Mouse (Mus musculus): ENCODE measurements at regions not wholly inside any gene's neighbourhood (a gene's known extent, or its start where the extent isn't known, plus 50 kb on each side); places are given as distances from the start of the nearest gene placed in this dataset.

- CTCF ChIA-PET, result no interaction called here
- POLR2A ChIA-PET, result no interaction called here
These were observed 268.0 kb downstream of the Sec23a start for GRCm38 (mm10) chr12:58743800-58744199.

- ChIA-PET CTCF (no interaction called here), POLR2A (no interaction called here)
These were observed 283.7 kb downstream of the Sec23a start for GRCm38 (mm10) chr12:58728094-58728493.

- POLR2A ChIA-PET, result no interaction called here
These were observed 284.3 kb downstream of the Sec23a start for GRCm38 (mm10) chr12:58727547-58727946.

GRCm38 (mm10) chr12:58717908-58718307 is 293.9 kb downstream of the Sec23a start:
- ChIA-PET POLR2A (no interaction called here), CTCF (no interaction called here)

More at GRCm38 (mm10) chr12:58727547-58727946, 284.3 kb downstream of the Sec23a start:
- CTCF ChIA-PET, result no interaction called here

- ChIA-PET POLR2A (no interaction called here), CTCF (no interaction called here)
These were observed 297.6 kb downstream of the Sec23a start for GRCm38 (mm10) chr12:58714207-58714606.

GRCm38 (mm10) chr12:58695680-58696079 is 316.1 kb downstream of the Sec23a start:
- POLR2A ChIA-PET, result interaction anchor here in 1 of 4 experiments (0.6 kb wide), 1 partner anchor 413 kb away, joined by 3 read pairs; no protein-coding TSS in a partner anchor
- CTCF ChIA-PET, result no interaction called here

- POLR2A ChIA-PET, result no interaction called here
- CTCF ChIA-PET, result no interaction called here
These were observed 341.7 kb downstream of the Sec23a start for GRCm38 (mm10) chr12:58669914-58670635.

GRCm38 (mm10) chr12:58654530-58655056 is 357.2 kb downstream of the Sec23a start:
- CTCF ChIA-PET, result no interaction called here

GRCm38 (mm10) chr12:58653751-58654150 is 358.1 kb downstream of the Sec23a start:
- CTCF ChIA-PET, result no interaction called here
- POLR2A ChIA-PET, result no interaction called here

More at GRCm38 (mm10) chr12:58654530-58655056, 357.2 kb downstream of the Sec23a start:
- POLR2A ChIA-PET, result no interaction called here

GRCm38 (mm10) chr12:58653222-58653621 is 358.6 kb downstream of the Sec23a start:
- POLR2A ChIA-PET, result no interaction called here
- CTCF ChIA-PET, result interaction anchor here in 1 of 4 experiments (0.7 kb wide), 1 partner anchor 262 kb away, joined by 3 read pairs; no protein-coding TSS in a partner anchor

GRCm38 (mm10) chr12:58652701-58653100 is 359.1 kb downstream of the Sec23a start:
- CTCF ChIA-PET, result interaction anchor here in 1 of 4 experiments (0.7 kb wide), 1 partner anchor 263 kb away, joined by 3 read pairs; no protein-coding TSS in a partner anchor
- POLR2A ChIA-PET, result no interaction called here

- CTCF ChIA-PET, result no interaction called here
- POLR2A ChIA-PET, result no interaction called here
These were observed 363.5 kb downstream of the Sec23a start for GRCm38 (mm10) chr12:58648322-58648721.

GRCm38 (mm10) chr12:58643843-58644242 is 368.0 kb downstream of the Sec23a start:
- ChIA-PET POLR2A (no interaction called here), CTCF (no interaction called here)

- ChIA-PET POLR2A (no interaction called here), CTCF (interaction anchor here in 1 of 4 experiments (0.7 kb wide), 1 partner anchor 379 kb away, joined by 3 read pairs; no protein-coding TSS in a partner anchor)
These were observed 370.4 kb upstream of the Clec14a start for GRCm38 (mm10) chr12:58639478-58639877.

- POLR2A ChIA-PET, result no interaction called here
These were observed 369.2 kb upstream of the Clec14a start for GRCm38 (mm10) chr12:58638260-58638659.

GRCm38 (mm10) chr12:58632529-58632928 is 363.4 kb upstream of the Clec14a start:
- POLR2A ChIA-PET, result no interaction called here
- CTCF ChIA-PET, result no interaction called here

More at GRCm38 (mm10) chr12:58638260-58638659, 369.2 kb upstream of the Clec14a start:
- CTCF ChIA-PET, result interaction anchor here in 1 of 4 experiments (1.0 kb wide), 1 partner anchor 369 kb away, joined by 3 read pairs; the partner anchor contains the start of gene Clec14a

- ChIA-PET POLR2A (no interaction called here), CTCF (no interaction called here)
These were observed 359.7 kb upstream of the Clec14a start for GRCm38 (mm10) chr12:58628817-58629216.

GRCm38 (mm10) chr12:58625144-58625543 is 356.1 kb upstream of the Clec14a start:
- ChIA-PET POLR2A (no interaction called here), CTCF (no interaction called here)

GRCm38 (mm10) chr12:58619508-58620310 is 350.6 kb upstream of the Clec14a start:
- CTCF ChIA-PET, result no interaction called here
- POLR2A ChIA-PET, result no interaction called here

GRCm38 (mm10) chr12:58594781-58595180 is 325.7 kb upstream of the Clec14a start:
- ChIA-PET POLR2A (no interaction called here), CTCF (no interaction called here)

GRCm38 (mm10) chr12:58591480-58591829 is 322.4 kb upstream of the Clec14a start:
- POLR2A ChIA-PET, result no interaction called here

More at GRCm38 (mm10) chr12:58591480-58591829, 322.4 kb upstream of the Clec14a start:
- CTCF ChIA-PET, result no interaction called here

All from embryonic stem cell, embryonic (primary cell).